Mouse (Mus musculus) spleen, postnatal 14 days (tissue): ENCODE measurements around the gene Otub1.

Source experiments
- DNase-seq, 2 experiments: peaks; one replicate each; pipeline ENCODE4 v3.0.0; 2021 to 2022; ENCODE audit warnings: low spot score in 2 of 2

Otub1 gene

GRCm38 (mm10) chr19:7148541-7149085 is 57.5 kb downstream of the Otub1 start:
- no peak for DNase-seq
